Mouse (Mus musculus) intestine, postnatal 0 days (tissue): ENCODE data around the gene Kcnj16. TPM values are rescaled to one million over a fixed set of nuclear protein-coding genes. Genes with fewer than 3 reads are reported as not detected.
A peak's percentile ranks its signal among the peaks of the same experiment; 100 is the strongest.

ENCODE experiments used
- ATAC-seq: fragments of 200-750 bp; cut with Nextera tagmentation; 2 replicates; pipeline ENCODE4 v1.8.0; 2017; ENCODE audit warnings: mild to moderate bottlenecking, moderate TSS enrichment, moderate library complexity
- H3K27ac ChIP-seq: fragments of 300-500 bp; sonication (generic); 2 replicates; pipeline ENCODE4 v1.5.1; 2014; ENCODE audit warnings: mild to moderate bottlenecking, low read depth, low read length, moderate library complexity
- H3K27me3 ChIP-seq: fragments of 300-500 bp; sonication (generic); replicated peaks from 2 replicates; pipeline ENCODE4 v1.6.1; 2014; ENCODE audit warnings: low read length, mixed read lengths; ENCODE audit not compliant: control insufficient read depth, insufficient read depth
- H3K36me3 ChIP-seq: fragments of 300-500 bp; sonication (generic); 2 replicates; pipeline ENCODE4 v1.6.1; 2014; ENCODE audit warnings: mild to moderate bottlenecking, moderate library complexity; ENCODE audit not compliant: control insufficient read depth, insufficient read depth
- H3K4me1 ChIP-seq: fragments of 300-500 bp; sonication (generic); replicated peaks from 2 replicates; pipeline ENCODE4 v1.6.1; 2014; ENCODE audit warnings: antibody characterized with exemption, low read length, mixed read lengths; ENCODE audit not compliant: control insufficient read depth, insufficient read depth
- H3K4me2 ChIP-seq: fragments of 300-500 bp; sonication (generic); replicated peaks from 2 replicates; pipeline ENCODE4 v1.6.1; 2014; ENCODE audit warnings: low read depth, mild to moderate bottlenecking, moderate library complexity
- H3K4me3 ChIP-seq: fragments of 300-500 bp; sonication (generic); 2 replicates; pipeline ENCODE4 v1.5.1; 2014; ENCODE audit warnings: low read depth, low read length
- H3K9ac ChIP-seq: fragments of 300-500 bp; sonication (generic); 2 replicates; pipeline ENCODE4 v1.6.1; 2014; ENCODE audit warnings: mild to moderate bottlenecking, low read depth, low read length
- H3K9me3 ChIP-seq: fragments of 300-500 bp; sonication (generic); 2 replicates; pipeline ENCODE4 v1.6.1; 2016; ENCODE audit warnings: mixed run types; ENCODE audit not compliant: control insufficient read depth
- CTCF ChIP-seq: sonication (generic); IDR thresholded peaks from 2 replicates; pipeline ENCODE4 v1.5.1; 2016; ENCODE audit warnings: low read depth, mild to moderate bottlenecking, control low read depth, antibody characterized with exemption, moderate library complexity
- WGBS: fragments of 180-500 bp; shearing (Covaris S2); extraction: QIAGEN DNeasy Blood & Tissue Kit; methylation state at CpG from one replicate; pipeline ENCODE4 v1.1.7; 2014; 5-methylcytosine and 5-hydroxymethylcytosine counted together
- polyA plus RNA-seq: library from polyadenylated mRNA; unstranded; fragments of >200 nt; fragmentation: Nextera tagmentation; extraction: Ambion mirVana; gene quantifications from 2 replicates; pipeline ENCODE4 v1.2.1, GENCODE M21; 2015

Gene Kcnj16
- polyA plus RNA-seq, 1 experiment from 2014 or later, result 0.66 TPM

DNA sequence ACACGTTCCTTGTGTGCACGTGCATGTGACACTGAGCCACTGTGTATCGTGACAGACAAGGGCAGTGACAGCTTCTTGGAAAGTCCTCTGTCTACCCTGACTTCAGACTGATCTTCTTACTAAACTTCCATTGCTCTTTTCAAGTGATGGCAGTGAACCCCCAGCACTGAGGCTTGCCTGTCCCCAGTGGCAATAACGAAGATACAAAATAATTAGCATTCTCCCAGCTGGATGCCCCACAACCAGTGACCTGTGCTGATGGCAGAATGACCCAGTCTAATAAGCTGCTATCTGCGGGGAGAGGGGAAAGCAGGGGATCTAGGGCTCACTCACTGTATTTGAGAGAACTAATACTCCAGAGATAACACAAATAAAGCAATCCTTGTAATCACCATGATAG is 92.4 kb downstream of the Kcnj16 start:
- no peak for TF ChIP-seq CTCF
- Histone ChIP-seq H3K9ac (no peak overlapping the region), H3K9me3 (no peaks in the 10 kb centered on the region), H3K36me3 (no peaks in the 10 kb centered on the region), H3K4me3 (no peak overlapping the region), H3K27me3 (no peaks in the 10 kb centered on the region), H3K4me2 (no peak overlapping the region), H3K27ac (no peak overlapping the region), H3K4me1 (no peaks in the 10 kb centered on the region)
- WGBS, result 61% methylated on average over 5 of the region's 5 CpGs
- ATAC-seq, result no peak

DNA sequence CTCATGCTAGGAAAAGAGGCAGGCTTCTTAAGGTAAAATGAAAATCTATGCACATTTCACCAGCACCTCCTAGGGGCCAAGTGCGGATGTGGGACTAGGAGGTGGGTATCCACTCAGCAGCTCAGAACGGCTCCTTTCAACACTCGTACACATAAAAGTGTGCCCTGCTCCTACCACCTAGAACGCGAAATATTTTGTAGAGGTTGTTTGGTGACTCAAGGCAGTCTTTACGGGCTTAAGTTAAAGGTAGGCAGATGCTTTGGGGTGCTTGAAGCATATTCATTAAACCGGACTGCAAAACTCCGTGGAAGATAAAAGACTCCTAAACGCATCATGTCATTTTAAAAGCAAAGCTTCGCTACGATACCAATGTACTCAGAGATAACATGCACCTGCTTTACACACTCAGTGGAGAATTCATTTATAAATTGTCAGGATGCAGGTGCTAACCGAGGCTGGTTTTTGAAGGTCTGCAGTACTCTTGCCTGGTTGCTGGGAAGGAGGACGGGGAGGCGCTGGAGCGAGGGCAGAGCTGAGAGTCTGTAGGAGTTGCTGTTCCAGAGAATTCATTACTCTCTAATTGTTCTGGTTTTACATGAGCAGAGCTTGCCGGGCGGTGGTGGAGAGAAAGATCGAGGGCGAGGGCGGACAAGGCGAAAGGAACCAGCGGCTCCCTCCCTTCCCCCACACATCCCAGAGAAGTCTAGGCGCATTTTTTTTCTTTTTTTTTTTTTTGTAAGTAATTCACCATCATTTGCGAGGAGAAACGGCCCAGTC is 97.1 kb downstream of the Kcnj16 start:
- no peaks in the 10 kb centered on the region for H3K9me3 ChIP-seq
- H3K27me3 ChIP-seq, result no peaks in the 10 kb centered on the region
- H3K36me3 ChIP-seq, result no peaks in the 10 kb centered on the region
- H3K4me3 ChIP-seq, result peak overlapping the region; percentile 69
- under 1% methylated on average over 25 of the region's 25 CpGs for WGBS
- TF ChIP-seq CTCF, result peak; percentile 83
- peak overlapping the region; percentile 37; the same call in 1 of the 2 replicates for H3K9ac ChIP-seq
- no peak overlapping the region for H3K27ac ChIP-seq
- no peak for ATAC-seq
- H3K4me2 ChIP-seq, result peak overlapping the region; percentile 98
- no peaks in the 10 kb centered on the region for H3K4me1 ChIP-seq

GRCm38 (mm10) chr11:111065635-111066298 is 97.9 kb downstream of the Kcnj16 start, which contains the start of gene Kcnj2:
Gene Kcnj2 (plus strand): TSS chr11:111066164.
- Histone ChIP-seq H3K9ac (peak within 1 kb of the TSS; percentile 37), H3K27me3 (no peaks in the 10 kb centered on the region), H3K4me2 (peak within 1 kb of the TSS; percentile 98), H3K9me3 (no peaks in the 10 kb centered on the region), H3K4me1 (no peaks in the 10 kb centered on the region), H3K36me3 (no peaks in the 10 kb centered on the region), H3K4me3 (peak within 1 kb of the TSS; percentile 69), H3K27ac (peak within 1 kb of the TSS; percentile 9; the same call in 1 of the 2 replicates)
- WGBS, result 1% methylated on average over 25 of the region's 28 CpGs
- peak; percentile 98 for ATAC-seq
- peak; percentile 49 for TF ChIP-seq CTCF

DNA sequence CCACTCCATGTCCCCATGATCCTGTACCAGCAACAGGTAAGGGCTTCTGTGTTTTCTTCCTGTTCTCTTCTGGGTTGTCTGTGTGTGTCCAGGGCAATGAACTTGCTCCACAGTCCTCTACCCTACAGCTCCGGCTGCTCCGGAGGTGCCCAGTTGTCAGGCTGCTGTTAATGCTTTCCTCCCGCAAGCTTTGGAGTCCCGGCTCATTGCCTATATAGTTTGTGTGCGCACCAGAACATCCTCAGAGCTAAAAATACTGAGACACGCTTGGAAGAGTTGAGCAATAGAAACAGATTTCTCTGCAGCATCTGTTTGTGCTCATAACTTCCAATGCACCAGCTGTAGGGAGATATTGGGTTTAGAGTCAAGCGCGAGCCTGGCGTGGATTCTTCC is 98.5 kb downstream of the Kcnj16 start:
- WGBS, result under 1% methylated on average over 9 of the region's 9 CpGs
- Histone ChIP-seq H3K4me1 (no peaks in the 10 kb centered on the region), H3K27me3 (no peaks in the 10 kb centered on the region), H3K4me2 (peak overlapping the region; percentile 98), H3K4me3 (peak overlapping the region; percentile 69), H3K9me3 (no peaks in the 10 kb centered on the region), H3K9ac (0 out of 2 replicates have a peak overlapping the region, but pooled peaks have one; percentile 37), H3K36me3 (no peaks in the 10 kb centered on the region), H3K27ac (peak overlapping the region; percentile 9; the same call in 1 of the 2 replicates)
- TF ChIP-seq CTCF, result no peak
- peak; percentile 51 for ATAC-seq

DNA sequence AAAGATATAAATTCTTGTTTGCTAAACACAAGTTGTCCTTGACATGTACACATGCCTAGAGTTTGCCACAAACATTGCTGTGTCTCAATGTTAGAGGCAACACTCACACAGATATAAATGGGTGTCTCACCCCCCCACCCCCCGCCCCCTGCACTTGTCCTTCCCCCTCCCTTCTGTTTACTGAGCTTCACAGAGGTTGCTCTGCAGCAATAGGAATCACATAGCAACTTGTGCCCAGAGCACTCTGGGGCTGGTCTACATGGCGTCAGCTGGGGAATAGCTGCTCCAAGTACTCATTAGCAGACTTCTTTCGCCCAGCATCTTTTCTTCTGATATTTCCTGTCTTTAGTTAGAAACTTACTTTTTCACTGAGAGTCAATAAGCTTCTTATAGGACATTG is 100.0 kb downstream of the Kcnj16 start:
- H3K4me1 ChIP-seq, result no peaks in the 10 kb centered on the region
- no peaks in the 10 kb centered on the region for H3K36me3 ChIP-seq
- H3K4me2 ChIP-seq, result peak overlapping the region; percentile 98
- TF ChIP-seq CTCF, result no peak
- no peak overlapping the region for H3K4me3 ChIP-seq
- WGBS, result 73% methylated on average over 3 of the region's 3 CpGs
- no peak overlapping the region for H3K9ac ChIP-seq
- no peaks in the 10 kb centered on the region for H3K27me3 ChIP-seq
- no peak overlapping the region for H3K27ac ChIP-seq
- no peak for ATAC-seq
- no peaks in the 10 kb centered on the region for H3K9me3 ChIP-seq

DNA sequence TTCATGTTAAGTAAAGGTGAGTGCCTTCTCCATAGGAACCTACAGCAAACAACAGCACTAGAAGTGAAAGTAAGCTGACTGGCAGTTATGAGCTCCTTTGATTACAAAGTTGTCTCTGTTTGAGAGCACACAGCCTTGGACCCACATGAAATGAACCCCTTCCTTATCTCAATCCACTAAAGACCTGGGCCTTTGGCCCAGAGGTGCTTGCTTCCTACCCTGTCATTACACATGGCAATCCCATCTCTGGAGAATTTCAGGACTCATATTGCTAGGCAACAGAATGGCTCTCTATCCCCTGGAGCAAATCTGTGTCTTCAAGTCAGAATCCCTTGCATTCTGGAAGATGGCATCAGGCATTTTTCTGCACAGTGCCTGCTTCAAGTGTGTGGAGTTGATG is 102.6 kb downstream of the Kcnj16 start:
- TF ChIP-seq CTCF, result no peak
- Histone ChIP-seq H3K9ac (no peak overlapping the region), H3K4me2 (no peak overlapping the region), H3K4me1 (no peaks in the 10 kb centered on the region), H3K36me3 (no peaks in the 10 kb centered on the region), H3K9me3 (no peaks in the 10 kb centered on the region), H3K27ac (no peak overlapping the region), H3K4me3 (no peak overlapping the region), H3K27me3 (no peaks in the 10 kb centered on the region)
- ATAC-seq, result no peak
